ENCODE assay signal across 20 mouse cellular contexts in genomic region chr11:110232975-110233374, GRCm38 (mm10). TPM values are rescaled to one million over a fixed set of nuclear protein-coding genes. Genes with fewer than 3 reads are reported as not detected.
"Had no signal": no experiment of that assay in that cellular context is flagged by ENCODE, and none has a peak within 500 bp of the region (broad histone marks: within the 10 kb centered on the region; RNA-seq: fewer than 3 reads in every experiment).

No protein-coding gene starts in this region.

- H3K9ac ChIP-seq: liver, embryonic 14.5 days; lung, embryonic 15.5 days; neural tube, embryonic 13.5 days; stomach, embryonic 15.5 days had no signal

- H3K4me3 ChIP-seq: lung, embryonic 15.5 days; myocyte; neural tube, embryonic 13.5 days; stomach, embryonic 15.5 days had no signal

- H3K9me3 ChIP-seq: lung, embryonic 15.5 days; neural tube, embryonic 13.5 days; stomach, embryonic 15.5 days had no signal

- H3K4me1 ChIP-seq: lung, embryonic 15.5 days; neural tube, embryonic 13.5 days; stomach, embryonic 15.5 days had no signal

- H3K27ac ChIP-seq: kidney, postnatal 0 days; liver, embryonic 14.5 days; lung, embryonic 15.5 days; neural tube, embryonic 13.5 days; stomach, embryonic 15.5 days had no signal

- H3K36me3 ChIP-seq: lung, embryonic 15.5 days; neural tube, embryonic 13.5 days; stomach, embryonic 15.5 days had no signal

- H3K27me3 ChIP-seq: lung, embryonic 15.5 days; neural tube, embryonic 13.5 days; stomach, embryonic 15.5 days had no signal

- DNase-seq: kidney, adult 11 months; kidney, adult 9 months; kidney, postnatal 25 days; lung, adult 18-20 months; lung, postnatal 10 days; lung, postnatal 4 days; midbrain, embryonic 14.5 days; retina, postnatal 1 day; right cerebral cortex, postnatal 25 days; spleen, adult 18-20 months; thymus, adult 18-20 months; thymus, postnatal 36 days had no signal

- H3K4me2 ChIP-seq: lung, embryonic 15.5 days; midbrain, embryonic 11.5 days; neural tube, embryonic 13.5 days; stomach, embryonic 15.5 days had no signal

RNA-seq across cellular contexts. Expression of gene Abca6, which starts 18.6 kb away (rescaled TPM):
- polyA plus RNA-seq: limb, embryonic 11.5 days; myocyte had no signal
